Comparison of ENCODE assay signal across 18 mouse cellular contexts in genomic region chr13:34047526-34047925, GRCm38 (mm10).
"Had no signal": no experiment of that assay in that cellular context is flagged by ENCODE, and none has a peak within 500 bp of the region (broad histone marks: within the 10 kb centered on the region; RNA-seq: fewer than 3 reads in every experiment).

No protein-coding gene starts in this region.

- H3K27me3 ChIP-seq: hindbrain, embryonic 13.5 days; hindbrain, embryonic 15.5 days; limb, embryonic 13.5 days; limb, embryonic 15.5 days; liver, embryonic 12.5 days had no signal

- DNase-seq: forebrain, postnatal 0 days; gastrocnemius, postnatal 14 days; gastrocnemius, postnatal 36 days; heart, adult 18-20 months; heart, postnatal 10 days; kidney, adult 11 months; kidney, adult 8-10 months; kidney, postnatal 10 days; kidney, postnatal 36 days; layer of hippocampus, adult 9-11 months; layer of hippocampus, postnatal 36 days; left cerebral cortex, postnatal 4 days had no signal

- H3K4me3 ChIP-seq: hindbrain, embryonic 13.5 days; hindbrain, embryonic 15.5 days; limb, embryonic 13.5 days; limb, embryonic 15.5 days; liver, embryonic 12.5 days had no signal

- H3K4me1 ChIP-seq: hindbrain, embryonic 13.5 days; limb, embryonic 13.5 days had no signal

- H3K27ac ChIP-seq: hindbrain, embryonic 13.5 days; hindbrain, embryonic 15.5 days; hindbrain, postnatal 0 days; limb, embryonic 13.5 days; limb, embryonic 15.5 days; liver, embryonic 12.5 days had no signal
